Mouse (Mus musculus): ENCODE data around the gene Pakap.

- TF ChIP-seq CTCF (IDR thresholded peaks at IDR 0.05; ENCODE audit: insufficient read depth, low read depth, low read length) (no peak), POLR2A (IDR thresholded peaks at IDR 0.05; ENCODE audit: insufficient read depth, low read depth, low read length) (no peak)
These were observed 157.6 kb downstream of the Pakap start for GRCm38 (mm10) chr4:57725569-57725968.
